Mouse (Mus musculus) lung, postnatal 25 days (tissue): ENCODE data around the gene Gata3.

Experiments used
- DNase-seq: peaks from one replicate; pipeline ENCODE4 v3.0.0; 2022; ENCODE audit warnings: low spot score

Gata3 gene

GRCm38 (mm10) chr2:9889651-9890183, at the start of gene Gata3:
Gene Gata3, minus strand, starts transcription at chr2:9890034.
- DNase-seq, result no peak

GRCm38 (mm10) chr2:9939250-9939649, 49.4 kb upstream of the Gata3 start:
- DNase-seq, result no peak

- DNase-seq, result no peak
These were observed 46.1 kb upstream of the Gata3 start for GRCm38 (mm10) chr2:9935965-9936364.

- DNase-seq, result no peak
These were observed 37.1 kb upstream of the Gata3 start for GRCm38 (mm10) chr2:9926905-9927283.

- DNase-seq, result no peak
These were observed 36.5 kb upstream of the Gata3 start for GRCm38 (mm10) chr2:9926194-9926904.

GRCm38 (mm10) chr2:9918691-9919471, 29.0 kb upstream of the Gata3 start:
- DNase-seq, result no peak

- DNase-seq, result no peak
These were observed 27.8 kb upstream of the Gata3 start for GRCm38 (mm10) chr2:9917602-9918001.

GRCm38 (mm10) chr2:9905995-9906394, 16.2 kb upstream of the Gata3 start:
- DNase-seq, result no peak

- DNase-seq, result no peak
These were observed 14.2 kb upstream of the Gata3 start for GRCm38 (mm10) chr2:9903854-9904560.

- DNase-seq, result no peak
These were observed 8.0 kb upstream of the Gata3 start for GRCm38 (mm10) chr2:9897846-9898245.

- DNase-seq, result no peak
These were observed 6.4 kb upstream of the Gata3 start for GRCm38 (mm10) chr2:9896097-9896770.

- DNase-seq, result no peak
These were observed 5.2 kb upstream of the Gata3 start for GRCm38 (mm10) chr2:9894836-9895593.

- DNase-seq, result no peak
These were observed 3.6 kb upstream of the Gata3 start for GRCm38 (mm10) chr2:9893272-9893953.

GRCm38 (mm10) chr2:9892541-9892940, 2.7 kb upstream of the Gata3 start:
- no peak for DNase-seq

GRCm38 (mm10) chr2:9890906-9891305, 1.1 kb upstream of the Gata3 start:
- no peak for DNase-seq

GRCm38 (mm10) chr2:9890251-9890650, 417 bp upstream of the Gata3 start:
- DNase-seq, result no peak

- DNase-seq, result no peak
These were observed 752 bp downstream of the Gata3 start, which contains the start of gene 9230102O04Rik for GRCm38 (mm10) chr2:9888913-9889650. Gene 9230102O04Rik, minus strand, starts transcription at chr2:9889540.

GRCm38 (mm10) chr2:9887636-9888035, 2.2 kb downstream of the Gata3 start:
- DNase-seq, result no peak

- DNase-seq, result no peak
These were observed 2.8 kb downstream of the Gata3 start for GRCm38 (mm10) chr2:9886921-9887610.
